Mouse (Mus musculus) forebrain, embryonic 10.5 days (tissue): Measurements from ENCODE around the gene Celf6. TPM values are rescaled to one million over a fixed set of nuclear protein-coding genes. Genes with fewer than 3 reads are reported as not detected.

Experiments
- DNase-seq: peaks from one replicate; pipeline ENCODE4 v3.0.0-alpha.2; 2017; ENCODE audit warnings: low spot score; ENCODE audit errors: extremely low spot score
- H3K27ac ChIP-seq: fragments of 300-500 bp; sonication (generic); 2 replicates; pipeline ENCODE4 v1.5.1; 2016; ENCODE audit warnings: mild to moderate bottlenecking
- H3K27me3 ChIP-seq: fragments of 300-500 bp; sonication (generic); 2 replicates; pipeline ENCODE4 v1.6.1; 2016; ENCODE audit warnings: mild to moderate bottlenecking; ENCODE audit not compliant: poor library complexity, severe bottlenecking
- H3K36me3 ChIP-seq: fragments of 300-500 bp; sonication (generic); replicated peaks from 2 replicates; pipeline ENCODE4 v1.6.1; 2016; ENCODE audit warnings: mild to moderate bottlenecking, moderate library complexity
- H3K4me1 ChIP-seq: fragments of 300-500 bp; sonication (generic); 2 replicates; pipeline ENCODE4 v1.6.1; 2016
- H3K4me3 ChIP-seq: fragments of 300-500 bp; sonication (generic); 2 replicates; pipeline ENCODE4 v1.5.1; 2016; ENCODE audit warnings: mild to moderate bottlenecking, moderate library complexity
- H3K9me3 ChIP-seq: fragments of 300-500 bp; sonication (generic); 2 replicates; pipeline ENCODE4 v1.6.1; 2016; ENCODE audit warnings: mild to moderate bottlenecking, moderate library complexity
- WGBS: fragments of 180-500 bp; shearing (Covaris S2); methylation state at CpG from one replicate; pipeline ENCODE4 v1.1.7; 2016; 5-methylcytosine and 5-hydroxymethylcytosine counted together
- polyA plus RNA-seq: library from polyadenylated mRNA; unstranded; fragments of >200 nt; fragmentation: Nextera tagmentation; extraction: Ambion mirVana; gene quantifications from 2 replicates; pipeline ENCODE4 v1.2.1, GENCODE M21; 2016

The Celf6 gene
- polyA plus RNA-seq, 1 experiment from 2014 or later, result 3.1 TPM

DNA sequence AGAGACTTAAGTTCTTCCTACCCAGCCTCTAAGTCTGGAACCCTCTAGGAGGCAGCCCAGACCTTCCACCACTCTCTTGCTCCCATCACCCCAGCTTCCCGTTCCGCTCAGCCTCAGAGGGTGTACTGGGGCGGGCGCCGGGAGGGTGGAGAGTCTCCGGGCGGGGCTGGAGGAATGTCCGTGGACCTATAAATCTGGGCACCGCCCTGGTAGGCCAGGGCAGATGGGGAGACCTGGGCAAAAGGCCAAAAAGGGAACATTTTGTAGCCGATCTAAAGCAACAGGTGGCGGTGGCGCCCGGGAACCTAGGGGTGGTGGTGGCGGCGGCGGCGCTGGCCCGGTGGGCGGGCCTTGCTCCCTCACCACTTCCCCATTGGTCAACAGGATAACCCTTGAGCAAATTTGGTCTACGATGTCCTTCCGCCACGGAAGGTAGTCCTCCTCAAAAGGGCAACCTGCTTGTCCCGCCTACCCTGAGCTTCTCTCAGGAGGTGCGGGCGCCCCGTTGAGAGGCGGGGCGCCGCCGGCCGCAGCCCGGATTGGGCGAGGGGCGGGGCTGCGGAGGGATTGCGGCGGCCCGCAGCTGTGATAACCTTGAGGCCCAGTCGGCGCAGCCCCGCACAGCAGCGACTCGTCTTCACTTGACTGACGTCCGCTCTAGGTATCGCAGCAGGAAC is 78.4 kb downstream of the Celf6 start, which contains the start of gene Pkm:
Gene Pkm (plus strand): TSS at position 411 of the 677 bp plus-strand sequence.
- peak; percentile 97 for DNase-seq
- WGBS, result under 1% methylated on average over 46 of the region's 46 CpGs
- Histone ChIP-seq H3K27me3 (no peaks in the 10 kb centered on the region), H3K27ac (peak within 1 kb of the TSS; percentile 100), H3K36me3 (peaks cover 43% of the 10 kb centered on the region), H3K4me1 (peaks cover 43% of the 10 kb centered on the region), H3K4me3 (peak within 1 kb of the TSS; percentile 92), H3K9me3 (no peaks in the 10 kb centered on the region)

Other genes starting within 250 kb of the Celf6 start
- 20.2 and 21.9 TPM in 2 replicates for gene Bbs4, start 224.4 kb upstream of the Celf6 start, polyA plus RNA-seq
- gene Arih1, start 91.3 kb upstream of the Celf6 start, polyA plus RNA-seq, result 17.3 and 17.8 TPM in 2 replicates
- 41.8 and 42.9 TPM in 2 replicates for gene Hexa, start 38.4 kb upstream of the Celf6 start, polyA plus RNA-seq
- gene Tmem202, start 38.1 kb upstream of the Celf6 start, polyA plus RNA-seq, result not detected in 2 replicates
- 34.1 and 41.6 TPM in 2 replicates for gene Parp6, start 39.4 kb downstream of the Celf6 start, polyA plus RNA-seq
- 3,207 and 3,346 TPM in 2 replicates for gene Pkm, start 78.5 kb downstream of the Celf6 start, polyA plus RNA-seq
- gene Gramd2, start 102.2 kb downstream of the Celf6 start, polyA plus RNA-seq, result 0.22 and 0.46 TPM in 2 replicates
- 16.1 and 20.7 TPM in 2 replicates for gene Senp8, start 172.8 kb downstream of the Celf6 start, polyA plus RNA-seq
- 9.7 and 11.4 TPM in 2 replicates for gene Myo9a, start 173.0 kb downstream of the Celf6 start, polyA plus RNA-seq